Mouse (Mus musculus) spleen, embryonic (tissue): Measurements from ENCODE around the gene Lgr5.

Experiments
- CTCF ChIA-PET: fragments of 350-600 bp; sonication (Branson Sonifier 250); formaldehyde crosslinking; loops from one replicate; lab custom pipeline; 2022; lab: Charles Lee

The Lgr5 gene

DNA sequence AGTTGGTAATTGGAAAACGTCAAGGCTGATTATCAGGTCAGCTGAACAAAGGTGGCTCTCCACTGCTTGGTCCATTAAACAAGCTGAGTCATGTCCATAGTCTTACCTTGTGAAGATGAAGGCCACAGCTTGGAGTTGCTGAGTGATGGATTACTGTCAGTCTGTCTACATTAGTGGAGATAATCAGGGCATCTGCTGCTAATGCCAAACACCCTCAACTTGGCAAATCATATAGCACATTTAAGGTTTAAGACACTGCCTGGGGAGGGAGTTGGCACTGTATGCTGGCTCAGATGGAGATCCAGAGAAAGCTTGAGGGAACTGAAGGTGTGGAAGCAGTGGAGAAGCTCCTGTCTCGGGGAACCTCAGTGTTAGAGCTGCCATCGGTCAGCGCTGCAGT lies 150.3 kb downstream of the Lgr5 start:
- CTCF ChIA-PET, result no interaction called here

DNA sequence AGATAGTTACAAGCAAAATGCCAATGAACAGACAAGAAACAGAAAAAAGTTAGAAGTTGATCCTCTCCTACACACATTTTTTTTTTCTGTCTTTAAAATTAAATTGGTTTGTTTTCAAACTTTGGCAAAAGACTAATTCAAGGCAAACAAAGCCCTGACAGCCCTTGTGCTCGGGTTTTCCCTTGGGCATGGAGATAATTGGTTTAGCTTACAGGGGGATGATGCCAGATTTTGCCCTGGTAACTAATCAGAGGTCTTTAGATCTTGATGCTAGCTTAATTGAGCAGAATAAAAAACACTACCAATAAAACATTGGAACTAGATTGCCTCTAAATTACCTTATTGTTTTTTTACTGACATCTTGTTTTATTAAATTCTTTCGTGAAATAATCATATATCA lies 162.2 kb downstream of the Lgr5 start:
- CTCF ChIA-PET, result no interaction called here

- CTCF ChIA-PET, result no interaction called here
Observed at GRCm38 (mm10) chr10:115421976-115422375, 165.6 kb downstream of the Lgr5 start.

- CTCF ChIA-PET, result no interaction called here
Observed at GRCm38 (mm10) chr10:115414056-115414455, 173.5 kb downstream of the Lgr5 start.

DNA sequence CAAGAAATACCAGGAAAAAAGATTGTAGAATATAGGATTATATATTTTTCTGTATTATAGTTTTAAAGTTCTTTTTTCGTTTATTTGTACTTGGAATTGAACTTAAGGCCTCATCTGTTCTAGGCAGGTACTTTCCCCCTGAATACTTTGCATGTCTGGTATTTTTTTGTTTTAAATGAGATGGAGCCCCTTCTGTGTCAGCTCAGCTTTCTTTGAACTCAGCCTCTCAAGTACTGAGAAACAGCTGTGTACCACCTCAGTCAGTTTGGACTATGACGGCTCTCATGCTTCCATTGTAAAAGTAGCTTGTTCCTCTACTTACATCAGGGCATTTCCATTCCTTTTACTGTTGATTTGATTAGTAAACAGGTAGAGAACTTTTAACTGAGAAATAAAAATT lies 174.1 kb downstream of the Lgr5 start:
- CTCF ChIA-PET, result no interaction called here

GRCm38 (mm10) chr10:115406393-115406792 lies 181.2 kb downstream of the Lgr5 start:
- CTCF ChIA-PET, result no interaction called here
